Mouse (Mus musculus): ENCODE data around the gene Myh4.

GRCm38 (mm10) chr11:67204766-67205165, 33.1 kb upstream of the Myh4 start:
- TF ChIP-seq CTCF (IDR thresholded peaks at IDR 0.05; ENCODE audit: borderline replicate concordance, insufficient read depth, low read depth, low read length) (no peak), POLR2A (IDR thresholded peaks at IDR 0.05; ENCODE audit: borderline replicate concordance, insufficient read depth, low read length) (no peak)
